Mouse (Mus musculus): ENCODE measurements around the gene 4930548H24Rik. TPM values are rescaled to one million over a fixed set of nuclear protein-coding genes. Genes with fewer than 3 reads are reported as not detected.
"Not testable (repeated sequence)": the region's sequence is repeated elsewhere in the genome, so short reads cannot be mapped to it uniquely, and the experiment has no call there.

Gene 4930548H24Rik
- polyA plus RNA-seq, 1 experiment: not detected

DNA sequence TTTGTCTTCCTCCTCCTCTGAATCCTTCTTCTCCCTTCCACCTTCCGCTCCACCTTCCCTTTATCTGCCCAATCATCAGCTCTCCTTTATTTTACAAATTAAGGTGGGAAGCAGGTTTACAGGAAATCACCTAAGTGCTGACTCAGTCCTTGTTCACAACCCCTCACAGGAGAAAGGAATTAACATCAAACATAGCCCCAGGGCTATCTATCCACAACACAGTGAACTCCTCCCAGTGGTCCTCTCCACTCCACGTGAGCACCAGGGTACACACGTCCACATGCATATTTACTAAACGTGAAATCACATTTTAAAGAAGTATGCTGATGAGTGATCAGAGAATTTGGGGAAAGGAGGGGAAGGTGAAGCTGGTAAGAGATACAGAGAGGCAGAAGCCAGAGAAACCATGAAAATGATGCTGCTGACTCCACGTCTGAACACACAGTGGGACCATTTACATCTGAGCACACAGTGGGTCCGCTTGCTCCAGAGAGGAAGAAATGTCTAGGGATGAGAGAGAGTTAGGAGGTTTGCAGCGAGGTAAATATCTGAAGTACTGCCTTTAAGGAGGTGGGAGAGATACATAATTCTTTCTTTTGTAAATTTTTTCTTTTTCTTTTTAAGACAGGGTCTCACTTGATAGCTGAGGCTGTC is 3.7 kb downstream of the 4930548H24Rik start:
- no peak overlapping the region for H3K27ac ChIP-seq (ENCODE audit: insufficient read depth, low read length)
- no peak for TF ChIP-seq CTCF (IDR thresholded peaks at IDR 0.05; ENCODE audit: extremely low read depth, insufficient read depth, low read length)
- no peak for TF ChIP-seq POLR2A (IDR thresholded peaks at IDR 0.05; ENCODE audit: extremely low read depth, insufficient read depth, low read length)
- no peak overlapping the region for H3K4me3 ChIP-seq (ENCODE audit: insufficient read depth, low read length)
- no peaks in the 10 kb centered on the region for H3K4me1 ChIP-seq (ENCODE audit: control insufficient read depth, insufficient read depth, low read length)

DNA sequence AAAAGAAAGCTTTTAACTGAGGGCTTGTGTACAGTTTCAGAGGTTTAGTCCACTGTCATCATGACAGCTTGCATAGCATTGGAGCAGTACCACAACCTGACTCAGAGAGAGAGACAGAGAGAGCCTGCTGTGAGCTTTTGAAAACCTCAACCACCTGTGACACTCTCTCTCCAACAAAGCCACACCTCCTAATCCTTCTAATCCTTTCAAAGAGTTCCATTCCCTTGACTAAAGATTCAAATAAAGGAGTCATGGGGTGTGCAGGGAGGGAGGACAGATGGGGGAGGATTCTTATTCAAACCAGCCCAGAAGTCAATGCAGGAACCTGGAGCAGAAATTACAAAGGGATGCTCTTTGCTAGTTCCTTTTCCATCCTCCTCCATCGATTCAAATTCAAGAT is 6.5 kb downstream of the 4930548H24Rik start:
- Histone ChIP-seq H3K27ac (ENCODE audit: insufficient read depth, low read length) (no peak overlapping the region), H3K4me3 (ENCODE audit: insufficient read depth, low read length) (no peak overlapping the region), H3K4me1 (ENCODE audit: control insufficient read depth, insufficient read depth, low read length) (peaks cover 2% of the 10 kb centered on the region; the same call in 1 of the 2 replicates)
- TF ChIP-seq POLR2A (IDR thresholded peaks at IDR 0.05; ENCODE audit: extremely low read depth, insufficient read depth, low read length) (no peak), CTCF (IDR thresholded peaks at IDR 0.05; ENCODE audit: extremely low read depth, insufficient read depth, low read length) (no peak)

DNA sequence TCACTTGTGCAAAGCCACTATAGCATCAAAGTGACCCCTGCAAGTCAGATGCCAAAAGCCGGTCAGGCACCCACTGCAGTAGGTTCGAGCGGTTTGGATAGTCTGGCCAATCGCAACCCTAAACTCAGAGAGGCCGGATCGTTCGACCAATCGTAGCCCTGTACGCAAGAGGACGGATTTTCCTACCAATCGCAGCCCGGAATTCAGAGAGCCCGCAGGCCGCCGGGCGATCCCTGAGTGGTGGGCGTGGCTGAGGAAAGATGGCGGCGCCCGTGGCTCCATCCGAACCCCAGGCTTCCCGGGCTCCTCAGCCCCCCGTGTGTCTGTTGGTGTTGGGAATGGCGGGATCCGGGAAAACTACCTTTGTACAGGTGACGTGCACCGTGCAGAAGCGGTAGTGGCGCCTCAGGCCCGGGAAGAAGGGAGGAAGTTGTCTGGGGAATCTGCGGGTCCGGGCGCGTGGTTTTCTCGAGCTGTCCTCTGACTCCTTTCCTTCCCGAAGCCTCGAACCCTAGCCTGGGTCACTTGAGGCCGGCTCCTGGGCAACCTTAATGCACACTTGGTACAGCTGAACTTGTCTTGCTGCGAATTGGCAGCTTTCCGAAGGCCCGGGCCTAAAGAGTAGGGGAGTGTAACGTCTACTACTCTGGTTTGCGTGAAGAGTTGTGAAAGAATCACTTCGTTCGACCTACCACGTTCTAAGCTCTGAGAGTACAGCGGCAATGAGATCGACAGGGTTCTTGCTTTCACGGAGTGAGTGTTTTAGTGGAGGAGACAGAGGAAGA is 9.2 kb downstream of the 4930548H24Rik start, which contains the start of gene Gpn1:
Gene Gpn1, plus strand, starts transcription at position 229 of the 785 bp plus-strand sequence.
- no peak for TF ChIP-seq CTCF (IDR thresholded peaks at IDR 0.05; ENCODE audit: extremely low read depth, insufficient read depth, low read length)
- 0 out of 2 replicates have a peak, but pooled peaks have one; percentile 32 for TF ChIP-seq POLR2A (IDR thresholded peaks at IDR 0.05; ENCODE audit: extremely low read depth, insufficient read depth, low read length)
- H3K4me1 ChIP-seq (ENCODE audit: control insufficient read depth, insufficient read depth, low read length): peaks cover 2% of the 10 kb centered on the region; the same call in 1 of the 2 replicates
- H3K27ac ChIP-seq (ENCODE audit: insufficient read depth, low read length): no peak within 1 kb of the TSS
- peak within 1 kb of the TSS; percentile 73 for H3K4me3 ChIP-seq (ENCODE audit: insufficient read depth, low read length)

GRCm38 (mm10) chr5:31504843-31505242 is 19.3 kb downstream of the 4930548H24Rik start:
- Histone ChIP-seq H3K27ac (ENCODE audit: insufficient read depth, low read length) (no peak overlapping the region), H3K4me1 (ENCODE audit: control insufficient read depth, insufficient read depth, low read length) (no peaks in the 10 kb centered on the region), H3K4me3 (ENCODE audit: insufficient read depth, low read length) (no peak overlapping the region)
- no peak for TF ChIP-seq CTCF (IDR thresholded peaks at IDR 0.05; ENCODE audit: extremely low read depth, insufficient read depth, low read length)
- TF ChIP-seq POLR2A (IDR thresholded peaks at IDR 0.05; ENCODE audit: extremely low read depth, insufficient read depth, low read length): no peak

GRCm38 (mm10) chr5:31512481-31512880 is 26.9 kb downstream of the 4930548H24Rik start:
- TF ChIP-seq CTCF (IDR thresholded peaks at IDR 0.05; ENCODE audit: extremely low read depth, insufficient read depth, low read length) (no peak), POLR2A (IDR thresholded peaks at IDR 0.05; ENCODE audit: extremely low read depth, insufficient read depth, low read length) (no peak)
- no peak overlapping the region for H3K27ac ChIP-seq (ENCODE audit: insufficient read depth, low read length)
- H3K4me1 ChIP-seq (ENCODE audit: control insufficient read depth, insufficient read depth, low read length): no peaks in the 10 kb centered on the region
- no peak overlapping the region for H3K4me3 ChIP-seq (ENCODE audit: insufficient read depth, low read length)

DNA sequence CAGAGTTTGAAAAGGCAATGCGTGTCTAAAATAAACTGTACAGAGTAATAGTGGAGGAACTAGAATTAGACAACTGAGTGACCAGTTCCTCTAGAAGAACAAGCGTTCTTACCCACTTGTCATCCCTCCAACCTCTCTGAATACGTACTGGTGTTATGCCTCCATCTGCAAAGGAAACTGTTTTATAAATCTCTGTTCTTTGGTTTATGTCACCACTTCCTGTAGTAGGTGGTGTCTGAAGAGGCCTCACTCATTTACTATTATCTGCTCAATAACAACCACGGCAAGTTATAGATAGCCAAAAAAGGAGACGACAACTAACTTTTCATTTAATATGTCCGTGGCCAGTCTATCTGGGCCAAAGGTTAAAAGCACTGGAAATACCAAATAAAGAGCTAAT is 35.0 kb downstream of the 4930548H24Rik start:
- Histone ChIP-seq H3K4me3 (ENCODE audit: insufficient read depth, low read length) (no peak overlapping the region), H3K4me1 (ENCODE audit: control insufficient read depth, insufficient read depth, low read length) (peaks cover under 1% of the 10 kb centered on the region; the same call in 1 of the 2 replicates), H3K27ac (ENCODE audit: insufficient read depth, low read length) (no peak overlapping the region)
- no peak for TF ChIP-seq POLR2A (IDR thresholded peaks at IDR 0.05; ENCODE audit: extremely low read depth, insufficient read depth, low read length)
- TF ChIP-seq CTCF (IDR thresholded peaks at IDR 0.05; ENCODE audit: extremely low read depth, insufficient read depth, low read length): no peak

DNA sequence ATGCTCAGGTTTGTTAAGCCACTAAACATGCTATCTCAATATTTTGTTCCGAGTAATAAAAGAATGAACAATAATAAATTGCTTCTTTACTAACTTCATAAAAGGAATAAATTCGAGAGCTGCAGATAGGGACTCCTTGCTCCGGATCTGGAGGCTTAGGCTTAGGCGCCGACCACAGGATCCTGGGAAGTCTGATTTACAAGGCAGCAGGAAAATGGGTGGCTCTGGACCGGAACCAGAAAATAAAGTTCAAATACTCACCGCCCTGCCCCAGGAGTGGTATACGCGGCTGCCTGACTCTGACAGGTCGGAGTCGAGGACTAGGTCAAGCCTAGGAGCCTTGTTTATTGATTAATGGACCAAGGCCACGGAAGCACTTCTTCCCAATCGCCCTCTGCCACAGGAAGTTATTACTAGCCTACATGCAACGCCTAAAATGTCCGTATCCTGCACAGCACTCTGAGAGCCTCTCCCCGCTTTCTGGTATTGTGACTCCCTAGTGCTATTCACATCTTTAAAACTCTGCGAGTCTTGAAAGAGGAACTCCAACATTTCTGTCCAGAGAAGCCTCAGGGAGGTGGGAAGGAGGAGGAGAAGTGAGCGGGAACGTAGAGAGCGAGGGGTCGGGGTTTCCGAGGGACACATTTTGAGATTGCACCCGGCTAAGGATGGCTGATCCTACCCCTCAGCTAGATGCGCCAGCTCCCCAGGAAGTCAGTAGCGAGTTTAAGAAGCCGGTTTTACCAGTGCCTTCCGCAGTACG is 41.0 kb downstream of the 4930548H24Rik start, which contains the start of gene Slc4a1ap:
Gene Slc4a1ap, plus strand, starts transcription at position 642 of the 763 bp plus-strand sequence.
- TF ChIP-seq CTCF (IDR thresholded peaks at IDR 0.05; ENCODE audit: extremely low read depth, insufficient read depth, low read length) (no peak), POLR2A (IDR thresholded peaks at IDR 0.05; ENCODE audit: extremely low read depth, insufficient read depth, low read length) (peak; percentile 63; the same call in 1 of the 2 replicates)
- H3K4me1 ChIP-seq (ENCODE audit: control insufficient read depth, insufficient read depth, low read length): peaks cover 7% of the 10 kb centered on the region
- H3K4me3 ChIP-seq (ENCODE audit: insufficient read depth, low read length): peak within 1 kb of the TSS; percentile 61
- H3K27ac ChIP-seq (ENCODE audit: insufficient read depth, low read length): peak within 1 kb of the TSS; percentile 68; the same call in 1 of the 2 replicates

DNA sequence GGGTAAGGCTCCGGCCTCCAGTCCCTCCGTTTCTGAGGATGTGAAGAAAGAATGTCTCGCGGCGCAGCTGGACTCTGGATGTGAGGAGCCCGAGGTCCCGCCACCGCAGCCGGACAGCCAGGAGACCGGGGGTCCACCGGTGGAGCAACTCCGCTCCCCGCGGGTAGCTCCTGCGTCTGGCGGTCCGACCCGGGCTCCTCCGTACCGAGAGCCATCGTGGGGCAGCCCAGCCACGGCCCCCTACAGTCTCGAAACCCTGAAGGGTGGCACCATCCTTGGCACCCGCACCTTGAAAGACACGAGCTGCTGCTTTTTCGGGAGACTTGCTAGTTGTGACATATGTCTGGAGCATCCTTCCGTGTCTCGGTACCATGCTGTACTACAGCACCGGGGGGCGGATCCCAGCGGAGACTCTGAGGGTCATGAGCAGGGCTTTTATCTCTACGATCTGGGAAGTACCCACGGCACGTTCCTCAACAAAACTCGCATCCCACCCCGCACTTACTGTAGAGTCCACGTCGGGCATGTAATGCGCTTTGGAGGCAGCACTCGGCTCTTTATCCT is 41.7 kb downstream of the 4930548H24Rik start:
- peaks cover 7% of the 10 kb centered on the region for H3K4me1 ChIP-seq (ENCODE audit: control insufficient read depth, insufficient read depth, low read length)
- no peak overlapping the region for H3K27ac ChIP-seq (ENCODE audit: insufficient read depth, low read length)
- TF ChIP-seq CTCF (IDR thresholded peaks at IDR 0.05; ENCODE audit: extremely low read depth, insufficient read depth, low read length): no peak
- TF ChIP-seq POLR2A (IDR thresholded peaks at IDR 0.05; ENCODE audit: extremely low read depth, insufficient read depth, low read length): no peak
- peak overlapping the region; percentile 61 for H3K4me3 ChIP-seq (ENCODE audit: insufficient read depth, low read length)

DNA sequence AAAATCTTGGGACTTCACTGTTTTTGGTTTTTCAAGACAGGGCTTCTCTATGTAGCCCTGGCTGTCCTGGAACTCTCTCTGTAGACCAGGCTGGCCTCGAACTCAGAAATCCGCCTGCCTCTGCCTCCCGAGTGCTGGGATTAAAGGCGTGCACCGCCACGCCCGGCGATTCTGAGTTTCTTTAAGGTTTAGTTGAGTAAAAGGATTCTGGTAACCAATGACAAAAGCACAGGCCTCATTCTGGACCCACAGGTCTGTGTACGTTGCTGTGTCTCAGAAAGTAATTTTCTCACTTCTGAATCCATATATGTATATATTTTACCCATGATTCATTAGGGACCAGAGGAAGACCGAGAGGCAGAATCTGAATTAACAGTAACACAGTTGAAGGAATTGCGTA is 42.2 kb downstream of the 4930548H24Rik start, which contains the start of gene Supt7l:
Gene Supt7l, minus strand, starts transcription at position 101 of the 400 bp plus-strand sequence.
- not testable (repeated sequence) for H3K4me1 ChIP-seq (ENCODE audit: control insufficient read depth, insufficient read depth, low read length)
- peak within 1 kb of the TSS; percentile 61 for H3K4me3 ChIP-seq (ENCODE audit: insufficient read depth, low read length)

More for the DNA sequence above, 42.2 kb downstream of the 4930548H24Rik start, which contains the start of gene Supt7l:
- peak within 1 kb of the TSS; percentile 68; the same call in 1 of the 2 replicates for H3K27ac ChIP-seq (ENCODE audit: insufficient read depth, low read length)

All from cortical plate, adult 2 months (tissue).